Mouse (Mus musculus) CD4-positive naive resting alpha-beta T cell, adult 57 days (primary cell): ENCODE results near the gene Ibsp. TPM values are rescaled to one million over a fixed set of nuclear protein-coding genes. Genes with fewer than 3 reads are reported as not detected.

Experiments
- total RNA-seq: library from RNA; stranded (reverse); gene quantifications from one replicate; pipeline ENCODE4 v1.2.4, GENCODE M21; 2023

Ibsp gene
- not detected for total RNA-seq

DNA sequence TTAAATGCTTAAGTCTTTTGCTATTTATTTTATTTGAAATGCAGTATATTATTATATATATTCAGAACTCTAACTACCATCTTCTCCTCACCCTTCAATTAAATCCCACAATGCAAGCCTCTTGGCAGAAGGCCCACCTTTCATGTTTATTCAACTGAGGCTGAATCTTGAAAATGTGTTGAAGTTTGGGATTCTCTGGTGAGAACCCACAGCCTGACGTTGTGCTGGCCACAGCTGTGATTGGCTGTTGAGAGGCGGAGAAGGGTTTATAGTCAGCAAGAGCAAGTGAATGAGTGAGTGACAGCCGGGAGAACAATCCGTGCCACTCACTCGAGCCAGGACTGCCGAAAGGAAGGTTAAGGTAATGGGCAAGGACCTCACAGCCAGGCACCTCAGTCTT is at the start of gene Ibsp:
Gene Ibsp (plus strand): TSS at position 178 of the 400 bp plus-strand sequence.

DNA sequence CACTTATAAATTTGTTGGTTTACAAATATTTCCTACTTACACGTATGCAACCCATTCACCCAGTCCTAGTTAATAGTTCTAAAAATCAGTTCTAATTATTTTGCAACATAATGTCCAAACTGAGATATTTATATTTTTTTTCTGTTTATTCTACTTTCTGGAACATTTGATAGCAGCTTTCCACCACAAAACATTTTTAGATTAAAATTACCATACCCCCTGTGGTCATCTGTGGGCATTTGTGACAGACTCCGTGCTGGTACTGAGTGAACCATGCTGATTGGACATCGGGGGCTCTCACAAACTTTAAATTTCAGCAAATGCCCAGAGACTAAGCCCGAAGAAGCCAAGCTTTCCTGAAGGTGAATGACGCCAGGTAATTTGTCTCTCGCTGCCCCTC is 26.1 kb downstream of the Ibsp start, which contains the start of gene Mepe:
Gene Mepe (plus strand): TSS at position 301 of the 400 bp plus-strand sequence.

Other genes with a start within 250 kb of the Ibsp start
- not detected for gene Gm17660, start 221.6 kb upstream of the Ibsp start, total RNA-seq
- gene Sparcl1, start 185.4 kb upstream of the Ibsp start, total RNA-seq: 0.33 TPM
- not detected for gene Dspp, start 128.5 kb upstream of the Ibsp start, total RNA-seq
- gene Dmp1, start 96.6 kb upstream of the Ibsp start, total RNA-seq: not detected
- gene Mepe, start 26.2 kb downstream of the Ibsp start, total RNA-seq: not detected
- gene Spp1, start 135.9 kb downstream of the Ibsp start, total RNA-seq: not detected
- 0.47 TPM for gene Pkd2, start 160.3 kb downstream of the Ibsp start, total RNA-seq
- 9.2 TPM for gene BC005561, start 209.2 kb downstream of the Ibsp start, total RNA-seq